Mouse (Mus musculus) thymus, postnatal 10 days (tissue): Measurements from ENCODE around the gene Abhd2.

Experiments
- DNase-seq, 2 experiments: peaks; one replicate each; pipeline ENCODE4 v3.0.0; 2021; ENCODE audit warnings: low spot score in 2 of 2

The Abhd2 gene

GRCm38 (mm10) chr7:79376516-79377275, 103.7 kb downstream of the Abhd2 start:
- DNase-seq, result no peak

- DNase-seq, result no peak
Observed at GRCm38 (mm10) chr7:79386422-79387133, 113.6 kb downstream of the Abhd2 start, which contains the start of gene Rlbp1. TSS of gene Rlbp1 (minus strand) at chr7:79387048.

DNA sequence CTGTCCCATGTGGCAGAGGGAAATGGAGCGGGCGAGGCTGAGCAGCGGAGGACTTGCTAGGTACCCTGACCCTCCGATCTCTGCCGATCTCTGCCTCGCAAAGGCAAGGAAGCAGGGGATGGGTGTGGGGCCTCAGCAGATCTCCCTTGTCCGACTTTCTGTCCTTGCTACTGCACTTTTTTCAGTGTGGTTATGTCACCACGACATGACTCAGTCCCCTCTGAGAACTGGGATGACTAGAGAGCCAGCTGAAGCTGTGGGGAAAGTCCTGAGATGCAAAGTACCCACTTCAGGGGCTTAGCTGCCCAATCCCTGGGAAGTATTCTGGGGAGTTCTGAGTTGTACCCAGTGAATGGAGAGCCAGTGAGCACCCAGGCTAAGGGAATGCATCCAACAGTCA, 114.1 kb downstream of the Abhd2 start:
- no peak for DNase-seq

DNA sequence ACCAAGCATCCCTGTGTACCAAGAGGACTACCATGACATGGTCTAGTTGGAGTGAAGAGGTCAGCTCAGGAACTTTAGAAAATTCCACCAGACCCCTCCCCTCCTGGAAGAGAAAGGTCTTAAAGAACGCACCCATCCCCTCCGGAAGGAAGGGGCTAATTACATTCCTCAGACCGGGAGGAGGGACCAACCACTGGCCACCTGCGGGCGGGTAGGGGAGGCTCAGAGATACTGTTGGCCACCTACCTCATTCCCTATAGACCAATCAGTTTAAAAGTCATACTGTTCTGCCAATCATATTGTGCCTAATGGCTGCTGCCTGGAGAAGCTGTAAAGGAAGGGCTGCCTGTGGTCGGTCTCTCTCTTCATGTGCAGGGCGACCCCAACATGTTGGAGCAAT, 115.0 kb downstream of the Abhd2 start:
- DNase-seq, result no peak

DNA sequence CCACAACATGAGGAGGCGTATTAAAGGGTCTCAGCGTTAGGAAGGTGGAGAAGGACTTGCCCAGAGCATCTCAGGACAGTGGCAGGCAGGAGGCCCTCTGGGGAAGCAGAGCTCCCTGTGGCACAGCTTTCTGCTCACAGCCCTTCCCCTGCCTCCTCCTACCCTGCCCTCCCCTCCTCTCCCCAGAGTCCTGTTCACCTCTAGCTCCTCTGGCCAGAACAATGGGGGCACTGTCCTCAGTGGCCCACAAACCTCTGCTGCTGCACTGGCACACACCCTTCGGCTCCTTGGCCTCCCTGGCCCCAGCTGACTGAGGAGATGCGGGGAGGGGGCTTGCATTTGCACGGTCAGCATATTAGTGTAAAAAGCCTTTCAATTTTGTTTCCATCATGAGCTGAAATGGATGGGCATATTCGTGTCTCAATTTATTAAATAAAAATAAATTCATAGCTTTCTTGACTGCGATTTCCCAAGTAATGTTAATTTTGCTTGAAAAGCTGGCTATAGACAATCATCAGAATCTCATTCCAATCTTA, 115.7 kb downstream of the Abhd2 start:
- DNase-seq, result no peak

DNA sequence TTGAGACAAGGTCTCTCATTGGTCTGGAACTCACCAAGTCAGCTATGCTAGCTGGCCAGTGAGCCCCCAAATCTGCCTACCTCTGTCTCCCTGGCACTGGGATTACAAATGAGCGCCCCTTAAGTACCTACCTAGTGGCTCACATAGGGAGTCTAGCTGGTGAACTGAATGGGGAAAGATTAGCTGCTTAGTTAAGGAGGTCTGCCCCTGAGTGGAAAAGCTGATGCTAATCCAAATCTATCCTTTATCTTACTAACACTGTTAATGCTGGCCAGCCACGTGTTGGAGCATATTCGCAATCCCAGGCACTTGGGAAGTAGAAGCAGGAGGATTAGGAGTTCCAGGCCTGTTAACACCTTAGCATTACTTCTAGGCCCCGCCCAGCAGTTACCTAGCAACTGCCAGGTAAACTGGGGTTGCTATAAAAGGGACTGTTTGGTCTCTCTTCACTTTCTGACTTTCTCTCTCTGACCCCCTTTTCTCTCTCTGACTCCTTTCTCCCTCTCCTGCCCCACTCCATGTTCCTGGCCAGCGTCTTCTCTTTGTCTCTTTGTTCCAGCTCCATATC, 117.2 kb downstream of the Abhd2 start:
- no peak for DNase-seq

- DNase-seq, result no peak
Observed at GRCm38 (mm10) chr7:79391471-79391870, 118.5 kb downstream of the Abhd2 start.

- peak; percentile 86 to 97 for DNase-seq
Observed at GRCm38 (mm10) chr7:79391883-79392649, 119.1 kb downstream of the Abhd2 start, which contains the start of gene Fanci. TSS of gene Fanci (plus strand) at chr7:79391929.

DNA sequence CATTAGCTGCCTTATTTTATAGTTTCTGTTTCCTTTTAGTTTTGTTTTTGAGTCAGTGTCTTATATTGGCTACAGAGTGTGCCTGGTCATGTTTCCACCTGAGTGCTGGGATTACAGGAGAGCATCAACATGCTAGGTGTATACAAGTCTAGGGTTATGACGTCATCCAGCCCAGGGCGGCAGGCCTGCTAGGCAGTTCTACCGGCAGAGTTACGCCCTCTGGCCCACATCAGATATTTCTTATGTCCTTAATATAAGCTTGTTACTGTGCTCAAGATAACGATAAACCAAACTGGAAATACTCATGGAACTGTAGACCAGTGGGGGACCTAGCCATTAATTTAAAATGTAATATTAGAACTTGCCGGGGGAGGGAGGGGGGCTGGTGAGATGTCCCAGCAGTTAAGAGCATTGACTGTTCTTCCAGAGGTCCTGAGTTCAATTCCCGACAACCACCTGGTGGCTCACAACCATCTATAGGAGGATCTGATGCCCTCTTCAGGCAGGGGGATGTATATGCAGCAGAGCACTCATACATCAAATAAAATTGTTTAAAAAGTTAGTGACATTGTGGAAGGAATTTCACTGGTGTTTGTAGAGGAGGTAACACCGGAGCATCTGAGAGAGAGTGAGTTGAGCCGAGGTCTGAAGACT, 120.0 kb downstream of the Abhd2 start:
- peak; percentile 23 for DNase-seq

DNA sequence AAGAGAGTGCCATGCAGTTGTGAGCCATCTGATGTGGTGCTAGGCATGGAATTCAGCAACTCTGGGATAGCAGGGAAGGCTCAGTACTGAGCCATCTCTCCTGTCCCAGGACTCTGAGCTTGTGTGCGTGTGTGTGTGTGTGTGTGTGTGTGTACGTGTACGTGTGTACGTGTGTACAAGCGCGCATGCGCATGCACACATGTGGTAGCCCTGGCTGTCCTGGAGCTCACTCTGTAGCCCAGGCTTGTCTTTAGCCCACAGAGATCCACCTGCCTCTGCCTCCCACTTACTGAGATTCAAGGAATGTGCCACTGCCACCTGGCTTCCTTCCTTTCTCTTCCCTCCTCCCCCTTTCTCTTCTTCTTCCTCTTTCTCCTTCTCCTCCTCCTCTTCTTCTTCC, 120.9 kb downstream of the Abhd2 start:
- no peak for DNase-seq

DNA sequence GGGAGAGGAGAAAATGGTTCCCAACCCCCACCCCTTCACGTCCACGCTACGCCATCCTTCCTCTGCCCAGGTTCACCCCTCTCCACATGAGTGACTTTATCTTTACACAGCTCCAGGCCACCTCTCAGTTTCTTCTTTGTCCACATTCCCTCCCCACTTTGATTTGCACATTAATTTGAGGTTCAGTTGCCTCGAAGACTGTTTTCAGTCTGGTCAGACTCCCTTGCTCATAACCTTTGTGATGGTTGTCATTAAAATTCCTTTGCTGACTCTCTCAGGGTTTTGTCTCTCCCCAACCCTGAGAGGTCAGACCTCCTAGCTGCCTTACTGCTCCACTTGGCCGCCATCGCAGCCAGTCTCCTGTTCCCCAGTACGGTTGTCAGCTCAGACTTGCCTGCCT, 121.7 kb downstream of the Abhd2 start:
- no peak for DNase-seq

DNA sequence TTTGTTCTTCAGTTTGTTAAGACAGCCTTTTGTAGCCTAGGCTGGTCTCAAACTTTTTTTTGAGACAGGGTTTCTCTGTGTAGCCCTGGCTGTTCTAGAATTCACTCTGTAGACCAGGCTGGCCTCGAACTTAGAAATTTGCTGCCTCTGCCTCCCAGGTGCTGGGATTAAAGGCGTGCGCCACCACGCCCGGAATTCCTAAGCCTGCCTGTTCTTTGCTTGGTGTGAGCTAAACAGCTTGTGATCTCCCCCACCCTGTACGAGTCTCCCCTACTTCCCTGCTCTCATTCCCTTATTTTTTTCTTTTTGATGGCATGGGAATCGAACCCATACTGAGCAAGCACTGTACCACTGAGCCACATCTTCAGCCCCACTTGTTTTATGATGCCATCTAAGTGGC, 122.2 kb downstream of the Abhd2 start:
- no peak for DNase-seq

GRCm38 (mm10) chr7:79397446-79397963, 124.5 kb downstream of the Abhd2 start:
- DNase-seq, result no peak

- DNase-seq, result no peak
Observed at GRCm38 (mm10) chr7:79398426-79398825, 125.4 kb downstream of the Abhd2 start.

DNA sequence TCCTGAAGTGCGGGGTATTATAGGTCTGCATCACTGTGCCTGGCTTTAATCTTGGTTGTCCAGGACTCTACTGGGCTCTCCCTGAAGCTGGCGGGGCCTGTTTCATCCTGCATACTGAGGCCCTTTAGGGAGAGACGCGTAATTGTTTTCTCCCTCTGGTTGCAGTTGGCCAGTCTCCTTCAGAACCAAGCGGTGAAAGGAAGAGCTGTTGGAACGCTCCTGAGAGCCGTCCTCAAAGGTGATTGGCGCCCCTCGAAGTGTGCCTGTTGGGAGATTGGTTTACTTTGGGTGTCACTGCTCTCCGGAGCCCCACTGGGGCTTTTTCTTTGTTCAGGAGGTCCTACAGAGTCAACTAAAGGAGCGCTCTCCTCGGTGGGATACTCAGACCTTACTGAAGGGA, 126.0 kb downstream of the Abhd2 start:
- DNase-seq, result no peak

DNA sequence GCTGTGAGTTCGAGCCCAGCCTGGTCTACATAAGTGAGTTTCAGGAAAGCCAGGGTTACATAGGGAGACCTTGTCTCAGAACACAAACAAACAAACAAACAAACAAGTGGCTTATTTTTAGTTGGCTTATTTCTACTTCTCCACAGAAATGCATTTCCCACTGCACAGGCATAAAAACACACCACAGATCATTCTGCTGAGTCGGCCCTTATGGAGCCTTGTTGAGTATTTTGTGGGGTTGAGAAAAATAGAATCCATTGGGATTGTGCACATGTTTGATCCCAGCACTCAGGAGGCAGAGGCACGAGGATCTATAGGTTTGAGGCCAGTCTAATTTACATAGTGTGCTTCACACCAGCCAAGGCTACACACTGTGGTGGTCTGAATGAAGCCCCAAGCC, 127.3 kb downstream of the Abhd2 start:
- no peak for DNase-seq

- no peak for DNase-seq
Observed at GRCm38 (mm10) chr7:79414449-79415375, 141.7 kb downstream of the Abhd2 start.
